Mouse (Mus musculus) G1E (cell line): ENCODE measurements around the gene Pparg. TPM values are rescaled to one million over a fixed set of nuclear protein-coding genes. Genes with fewer than 3 reads are reported as not detected.

ENCODE experiments used
- ATAC-seq: 2 replicates; pipeline ENCODE4 v1.8.0; 2016; ENCODE audit warnings: mild to moderate bottlenecking; ENCODE audit not compliant: insufficient number of reproducible peaks, poor library complexity, low FRiP score, severe bottlenecking; ENCODE audit errors: extremely low read depth
- DNase-seq: peaks from one replicate; pipeline ENCODE4 v3.0.0; 2012; ENCODE audit warnings: low spot score
- H3K27me3 ChIP-seq: 2 replicates; pipeline ENCODE4 v1.6.1; 2012; ENCODE audit warnings: mild to moderate bottlenecking, low read length, inconsistent platforms; ENCODE audit not compliant: insufficient read depth
- H3K36me3 ChIP-seq: replicated peaks from 2 replicates; pipeline ENCODE3; 2012; ENCODE audit warnings: mild to moderate bottlenecking, inconsistent platforms
- H3K4me1 ChIP-seq: 2 replicates; pipeline ENCODE4 v1.6.1; 2012; ENCODE audit warnings: low read depth, low read length, inconsistent platforms, mixed read lengths; ENCODE audit not compliant: insufficient read depth
- H3K4me3 ChIP-seq: 2 replicates; pipeline ENCODE4 v1.5.1; 2012; ENCODE audit warnings: low read depth, mild to moderate bottlenecking, inconsistent platforms, low read length, moderate library complexity, mixed read lengths
- H3K9me3 ChIP-seq: replicated peaks from 2 replicates; pipeline ENCODE4 v1.6.1; 2012; ENCODE audit warnings: inconsistent platforms
- CTCF ChIP-seq: IDR thresholded peaks from 2 replicates; pipeline ENCODE4 v1.5.1; 2012; ENCODE audit warnings: low read depth, low read length, inconsistent platforms, mixed read lengths
- GATA1 ChIP-seq: IDR thresholded peaks from 2 replicates; pipeline ENCODE4 v1.6.1; 2012; ENCODE audit warnings: borderline replicate concordance, low read length, inconsistent platforms, mixed read lengths
- GATA2 ChIP-seq: IDR thresholded peaks from 2 replicates; pipeline ENCODE4 v1.6.1; 2012; ENCODE audit warnings: low read depth, low read length, inconsistent platforms, borderline replicate concordance
- POLR2AphosphoS5 ChIP-seq: IDR thresholded peaks from 2 replicates; pipeline ENCODE4 v1.6.1; 2012; ENCODE audit warnings: low read depth, low read length, inconsistent platforms; ENCODE audit not compliant: insufficient replicate concordance
- TAL1 ChIP-seq: conservative IDR thresholded peaks from 2 replicates; pipeline ENCODE4 v1.6.1; 2012; ENCODE audit warnings: low read depth, low read length, inconsistent platforms, mixed read lengths
- polyA plus RNA-seq: library from polyadenylated mRNA; stranded (reverse); fragments of >175 nt; gene quantifications from 2 replicates; pipeline ENCODE4 v1.2.3, GENCODE M21; 2012
- total RNA-seq, 2 experiments: library from RNA; stranded (forward) in 1 of 2; stranded (reverse) in 1 of 2; fragments of 200-1000 nt in 1 of 2; fragments of >200 nt in 1 of 2; fragmentation: Nextera tagmentation in 1 of 2; gene quantifications; 2 replicates each; pipeline ENCODE4 v1.2.3; 2014 to 2017

Pparg gene
- total and polyA plus RNA-seq, 3 experiments: not detected

DNA sequence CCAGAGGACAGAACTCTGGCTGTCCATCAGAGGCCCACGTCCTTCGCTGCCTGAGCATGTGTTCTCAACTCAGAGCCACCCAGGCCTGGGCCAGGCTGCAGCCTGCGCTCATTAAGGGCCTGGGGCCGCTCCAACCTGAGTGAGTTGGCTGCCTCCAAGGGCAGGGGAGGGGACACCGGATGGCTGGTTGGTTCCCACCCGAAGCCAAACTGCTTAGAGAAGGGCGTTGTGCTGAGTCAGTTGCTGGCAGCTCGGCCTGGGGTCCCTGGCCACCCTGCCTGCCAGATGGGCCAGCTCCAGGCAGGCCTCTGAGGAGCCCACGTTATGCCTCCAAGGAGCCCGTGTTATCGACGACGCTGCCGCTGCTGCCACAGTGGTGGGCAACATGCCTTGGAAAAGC, 138.8 kb downstream of the Pparg start:
- no peaks in the 10 kb centered on the region for H3K9me3 ChIP-seq
- no peaks in the 10 kb centered on the region for H3K36me3 ChIP-seq
- ATAC-seq (no peak), DNase-seq (no peak)
- no peak overlapping the region for H3K4me3 ChIP-seq
- no peaks in the 10 kb centered on the region for H3K4me1 ChIP-seq
- peaks cover 23% of the 10 kb centered on the region for H3K27me3 ChIP-seq
- TF ChIP-seq TAL1: no peak
- TF ChIP-seq CTCF: no peak
- no peak for TF ChIP-seq POLR2AphosphoS5
- no peak for TF ChIP-seq GATA2
- no peak for TF ChIP-seq GATA1

DNA sequence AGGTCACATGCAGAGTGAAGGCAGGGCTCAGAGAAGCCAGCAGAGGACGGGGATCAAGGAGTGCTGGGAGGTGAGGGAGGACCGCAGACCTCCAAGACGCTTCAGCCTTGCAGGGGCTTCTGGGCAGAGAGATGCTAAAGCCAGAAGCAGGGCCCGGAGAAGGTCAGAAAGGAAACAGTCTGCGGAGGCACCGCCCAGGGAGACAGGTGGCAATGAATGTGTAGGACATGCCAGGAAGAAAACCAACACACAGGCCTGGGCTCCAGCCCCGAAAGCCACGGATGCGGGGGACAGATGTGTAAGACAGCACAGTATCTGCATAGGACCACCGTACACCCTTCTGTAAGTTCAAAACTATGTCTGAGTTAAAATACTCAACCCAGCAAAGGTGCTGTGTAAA, 139.5 kb downstream of the Pparg start:
- H3K27me3 ChIP-seq: peaks cover 23% of the 10 kb centered on the region
- TF ChIP-seq GATA1: no peak
- TF ChIP-seq TAL1: no peak
- TF ChIP-seq CTCF: no peak
- TF ChIP-seq GATA2: no peak
- no peak for TF ChIP-seq POLR2AphosphoS5
- no peak overlapping the region for H3K4me3 ChIP-seq
- DNase-seq (no peak), ATAC-seq (no peak)
- H3K36me3 ChIP-seq: no peaks in the 10 kb centered on the region
- H3K9me3 ChIP-seq: no peaks in the 10 kb centered on the region
- no peaks in the 10 kb centered on the region for H3K4me1 ChIP-seq

- Histone ChIP-seq H3K36me3 (no peaks in the 10 kb centered on the region), H3K4me3 (no peak overlapping the region), H3K4me1 (no peaks in the 10 kb centered on the region), H3K27me3 (peaks cover 23% of the 10 kb centered on the region), H3K9me3 (no peaks in the 10 kb centered on the region)
- no peak for DNase-seq
- TF ChIP-seq POLR2AphosphoS5 (no peak), TAL1 (no peak), GATA2 (no peak), GATA1 (no peak), CTCF (no peak)
- ATAC-seq: peak; percentile 22; the same call in 1 of the 2 replicates
Measured at GRCm38 (mm10) chr6:115501131-115501530, 140.4 kb downstream of the Pparg start.

DNA sequence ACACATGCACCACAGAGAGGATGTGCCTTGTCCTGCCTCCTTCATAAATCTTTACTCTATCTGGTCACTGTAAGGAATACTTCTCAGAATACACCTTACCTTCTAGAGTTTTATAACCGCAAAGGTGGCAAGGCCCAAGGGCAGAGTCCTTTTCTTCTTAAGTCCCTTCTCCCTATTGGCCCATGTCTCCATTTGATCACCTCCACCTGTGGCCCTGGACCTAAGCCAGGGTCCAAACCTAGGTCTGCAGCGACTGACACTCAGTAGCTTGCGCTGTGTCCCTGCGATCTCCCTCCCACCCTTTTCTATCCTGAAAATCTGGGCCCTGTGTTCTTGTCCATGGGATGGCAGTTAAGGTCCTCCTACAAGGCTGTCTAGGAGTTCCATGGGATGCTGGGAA, 142.3 kb downstream of the Pparg start:
- Histone ChIP-seq H3K4me3 (no peak overlapping the region), H3K4me1 (no peaks in the 10 kb centered on the region), H3K36me3 (no peaks in the 10 kb centered on the region), H3K9me3 (no peaks in the 10 kb centered on the region), H3K27me3 (peaks cover 23% of the 10 kb centered on the region)
- no peak for TF ChIP-seq TAL1
- no peak for TF ChIP-seq GATA1
- TF ChIP-seq POLR2AphosphoS5: no peak
- TF ChIP-seq GATA2: no peak
- no peak for TF ChIP-seq CTCF
- no peak for ATAC-seq
- no peak for DNase-seq

- DNase-seq: no peak
- Histone ChIP-seq H3K4me3 (no peak overlapping the region), H3K27me3 (peaks cover 23% of the 10 kb centered on the region), H3K9me3 (no peaks in the 10 kb centered on the region), H3K36me3 (no peaks in the 10 kb centered on the region), H3K4me1 (no peaks in the 10 kb centered on the region)
- TF ChIP-seq CTCF (no peak), GATA2 (no peak), GATA1 (no peak), TAL1 (no peak), POLR2AphosphoS5 (no peak)
- ATAC-seq: no peak
Measured at GRCm38 (mm10) chr6:115503549-115504159, 142.9 kb downstream of the Pparg start.

DNA sequence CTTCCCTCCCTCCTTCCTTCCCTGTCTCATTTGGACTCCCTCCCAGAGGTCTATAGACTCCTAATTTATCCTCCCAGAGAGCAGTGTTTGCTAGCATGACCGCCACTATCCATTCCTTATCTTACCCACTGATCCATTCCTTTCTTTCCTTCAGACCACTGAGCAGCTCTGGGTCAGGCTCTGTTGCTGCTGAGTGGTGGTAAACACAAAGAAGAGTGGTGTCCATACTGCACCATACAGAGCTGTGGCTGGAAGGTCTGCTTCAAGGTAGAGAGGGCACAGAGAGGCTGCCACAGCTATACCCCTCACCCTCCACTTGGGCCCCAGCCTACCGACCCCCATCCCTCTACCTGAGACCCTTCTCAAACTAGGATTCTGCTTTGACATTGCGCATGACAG, 143.4 kb downstream of the Pparg start:
- no peak overlapping the region for H3K4me3 ChIP-seq
- peaks cover 23% of the 10 kb centered on the region for H3K27me3 ChIP-seq
- H3K4me1 ChIP-seq: no peaks in the 10 kb centered on the region
- ATAC-seq (no peak), DNase-seq (no peak)
- no peaks in the 10 kb centered on the region for H3K9me3 ChIP-seq
- H3K36me3 ChIP-seq: no peaks in the 10 kb centered on the region
- no peak for TF ChIP-seq POLR2AphosphoS5

GRCm38 (mm10) chr6:115504915-115505314, 144.2 kb downstream of the Pparg start:
- no peak for ATAC-seq

More at GRCm38 (mm10) chr6:115504915-115505314, 144.2 kb downstream of the Pparg start:
- Histone ChIP-seq H3K36me3 (no peaks in the 10 kb centered on the region), H3K9me3 (no peaks in the 10 kb centered on the region), H3K27me3 (peaks cover 23% of the 10 kb centered on the region), H3K4me3 (no peak overlapping the region), H3K4me1 (no peaks in the 10 kb centered on the region)
- TF ChIP-seq CTCF (no peak), TAL1 (no peak), GATA1 (no peak), POLR2AphosphoS5 (no peak), GATA2 (no peak)
- no peak for DNase-seq
